Mouse (Mus musculus) CH12.LX (cell line): ENCODE results near the gene Uvrag.

ENCODE experiments used
- CTCF ChIP-seq, 2 experiments: IDR thresholded peaks in 1 of 2; conservative IDR thresholded peaks in 1 of 2; 2 replicates each; pipeline ENCODE4 v1.5.1; 2011 to 2012; ENCODE audit warnings: low read depth in 2 of 2, low read length in 2 of 2, improper control_type of control experiment in 1 of 2, inconsistent platforms in 1 of 2, mild to moderate bottlenecking in 1 of 2, moderate library complexity in 1 of 2
- EP300 ChIP-seq: IDR thresholded peaks from 2 replicates; pipeline ENCODE4 v1.6.1; 2011; ENCODE audit warnings: low read length, improper control_type of control experiment
- GABPA ChIP-seq: IDR thresholded peaks from 2 replicates; pipeline ENCODE4 v1.6.1; 2012; ENCODE audit warnings: low read depth, low read length, improper control_type of control experiment, inconsistent platforms; ENCODE audit not compliant: insufficient replicate concordance
- NRF1 ChIP-seq: IDR thresholded peaks from 2 replicates; pipeline ENCODE4 v1.6.1; 2014; ENCODE audit warnings: low read depth, mild to moderate bottlenecking, inconsistent platforms, low read length, improper control_type of control experiment, moderate library complexity
- POLR2A ChIP-seq: IDR thresholded peaks from 2 replicates; pipeline ENCODE4 v1.6.1; 2011; ENCODE audit warnings: low read depth, mild to moderate bottlenecking, improper control_type of control experiment, low read length
- RCOR1 ChIP-seq: conservative IDR thresholded peaks from 2 replicates; pipeline ENCODE4 v1.6.1; 2012; ENCODE audit warnings: low read depth, mild to moderate bottlenecking, inconsistent platforms, low read length, improper control_type of control experiment
- SMC3 ChIP-seq: IDR thresholded peaks from 2 replicates; pipeline ENCODE4 v1.6.1; 2011; ENCODE audit warnings: low read depth, low read length, improper control_type of control experiment

GRCm38 (mm10) chr7:99085249-99085648, 55.7 kb downstream of the Uvrag start:
- TF ChIP-seq RCOR1 (no peak), CTCF (conservative IDR thresholded peaks at IDR 0.05 in 1 of 2, IDR thresholded peaks at IDR 0.05 in 1 of 2; ENCODE audit: low read depth in 2 of 2, low read length in 2 of 2) (no peak), EP300 (no peak), POLR2A (no peak), GABPA (no peak), SMC3 (no peak), NRF1 (no peak)
